Mouse (Mus musculus): ENCODE measurements at regions not wholly inside any gene's neighbourhood (a gene's known extent, or its start where the extent isn't known, plus 50 kb on each side); places are given as distances from the start of the nearest gene placed in this dataset.

DNA sequence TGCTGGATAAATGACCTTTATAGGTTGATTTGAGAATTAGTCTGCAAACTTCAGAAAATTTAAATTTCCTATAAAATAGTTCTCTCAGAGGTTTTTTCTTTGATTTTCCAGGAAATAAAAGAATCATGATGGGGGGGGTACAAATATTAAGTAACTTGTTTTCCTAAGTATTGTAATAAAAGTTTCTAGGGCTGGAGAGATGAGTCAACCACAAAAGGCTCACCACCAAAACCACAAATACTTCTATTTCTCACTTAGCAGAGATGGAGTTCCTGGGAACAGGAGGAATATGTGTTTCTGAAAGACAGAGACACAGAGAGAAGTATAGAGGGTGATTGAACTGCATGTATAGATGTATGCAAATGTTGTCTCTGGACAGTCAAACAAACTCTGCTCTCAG, 144.3 kb downstream of the Slc5a7 start:
- Histone ChIP-seq H3K36me3 (no peaks in the 10 kb centered on the region), H3K9me3 (replicated peaks) (no peaks in the 10 kb centered on the region), H3K9ac (no peak overlapping the region), H3K27me3 (no peaks in the 10 kb centered on the region), H3K27ac (no peak overlapping the region), H3K4me3 (no peak overlapping the region), H3K4me2 (replicated peaks) (no peak overlapping the region), H3K4me1 (no peaks in the 10 kb centered on the region)
- no peak for ATAC-seq (ENCODE audit: low FRiP score)

Data from hindbrain, embryonic 12.5 days (tissue).